Mouse (Mus musculus) liver, postnatal 0 days (tissue): ENCODE results near the gene Wfdc12. TPM values are rescaled to one million over a fixed set of nuclear protein-coding genes. Genes with fewer than 3 reads are reported as not detected.

Source experiments
- ATAC-seq: fragments of 200-750 bp; cut with Nextera tagmentation; 2 replicates; pipeline ENCODE4 v1.8.0; 2017; ENCODE audit warnings: mild to moderate bottlenecking, moderate library complexity
- DNase-seq: peaks from one replicate; pipeline ENCODE4 v3.0.0-alpha.2; 2016
- H3K27ac ChIP-seq: fragments of 300-500 bp; sonication (generic); 2 replicates; pipeline ENCODE4 v1.5.1; 2014; ENCODE audit warnings: antibody characterized with exemption, moderate library complexity, mild to moderate bottlenecking, low read depth
- H3K27me3 ChIP-seq: fragments of 300-500 bp; sonication (generic); 2 replicates; pipeline ENCODE4 v1.6.1; 2014; ENCODE audit warnings: low read length, control low read depth, mixed read lengths; ENCODE audit not compliant: insufficient read depth
- H3K36me3 ChIP-seq: fragments of 300-500 bp; sonication (generic); replicated peaks from 2 replicates; pipeline ENCODE4 v1.6.1; 2014; ENCODE audit warnings: mild to moderate bottlenecking, control low read depth, low read length, moderate library complexity, mixed read lengths; ENCODE audit not compliant: insufficient read depth
- H3K4me1 ChIP-seq: fragments of 300-500 bp; sonication (generic); 2 replicates; pipeline ENCODE4 v1.6.1; 2014; ENCODE audit warnings: antibody characterized with exemption, mild to moderate bottlenecking, control low read depth; ENCODE audit not compliant: insufficient read depth
- H3K4me2 ChIP-seq: fragments of 300-500 bp; sonication (generic); 2 replicates; pipeline ENCODE4 v1.6.1; 2014; ENCODE audit warnings: low read depth, mild to moderate bottlenecking, low read length, moderate library complexity, mixed read lengths
- H3K4me3 ChIP-seq: fragments of 300-500 bp; sonication (generic); 2 replicates; pipeline ENCODE4 v1.5.1; 2014; ENCODE audit warnings: low read depth, low read length
- H3K9ac ChIP-seq: fragments of 300-500 bp; sonication (generic); replicated peaks from 2 replicates; pipeline ENCODE4 v1.6.1; 2014; ENCODE audit warnings: mild to moderate bottlenecking, moderate library complexity
- H3K9me3 ChIP-seq: fragments of 300-500 bp; sonication (generic); 2 replicates; pipeline ENCODE4 v1.6.1; 2016; ENCODE audit warnings: mild to moderate bottlenecking, control low read depth, low read length, mixed read lengths
- CTCF ChIP-seq: sonication (generic); IDR thresholded peaks from 2 replicates; pipeline ENCODE4 v1.5.1; 2016; ENCODE audit warnings: antibody characterized with exemption, low read depth
- EP300 ChIP-seq: IDR thresholded peaks from 2 replicates; pipeline ENCODE4 v1.6.1; 2016; ENCODE audit warnings: antibody characterized with exemption, low read depth, mild to moderate bottlenecking
- WGBS: fragments of 180-500 bp; shearing (Covaris S2); extraction: QIAGEN DNeasy Blood & Tissue Kit; methylation state at CpG from one replicate; pipeline ENCODE4 v1.1.7; 2014; ENCODE audit not compliant: insufficient replicate concordance; 5-methylcytosine and 5-hydroxymethylcytosine counted together
- polyA plus RNA-seq: library from polyadenylated mRNA; unstranded; fragments of >200 nt; fragmentation: Nextera tagmentation; extraction: Ambion mirVana; gene quantifications from 2 replicates; pipeline ENCODE4 v1.2.1, GENCODE M21; 2015

The Wfdc12 gene
- polyA plus RNA-seq, 1 experiment from 2014 or later: 0.14 TPM

- no peak for DNase-seq
- no peak for ATAC-seq
- Histone ChIP-seq H3K27me3 (no peaks in the 10 kb centered on the region), H3K27ac (no peak overlapping the region), H3K9me3 (no peaks in the 10 kb centered on the region), H3K9ac (no peak overlapping the region), H3K4me1 (no peaks in the 10 kb centered on the region), H3K36me3 (peaks cover 16% of the 10 kb centered on the region), H3K4me2 (no peak overlapping the region), H3K4me3 (no peak overlapping the region)
- TF ChIP-seq CTCF: no peak
- TF ChIP-seq EP300: no peak
- WGBS: 90% methylated on average over 12 of the region's 12 CpGs
These were observed 43.9 kb downstream of the Wfdc12 start for GRCm38 (mm10) chr2:164146556-164146955.

- no peak for DNase-seq
- Histone ChIP-seq H3K9ac (no peak overlapping the region), H3K4me1 (no peaks in the 10 kb centered on the region), H3K27me3 (no peaks in the 10 kb centered on the region), H3K36me3 (peaks cover 18% of the 10 kb centered on the region), H3K27ac (no peak overlapping the region), H3K9me3 (no peaks in the 10 kb centered on the region), H3K4me3 (no peak overlapping the region), H3K4me2 (no peak overlapping the region)
- TF ChIP-seq CTCF (no peak), EP300 (no peak)
- no peak for ATAC-seq
- WGBS: 89% methylated on average over 10 of the region's 10 CpGs
These were observed 45.9 kb downstream of the Wfdc12 start for GRCm38 (mm10) chr2:164144541-164144940.

GRCm38 (mm10) chr2:164144025-164144424, 46.4 kb downstream of the Wfdc12 start:
- Histone ChIP-seq H3K9ac (no peak overlapping the region), H3K36me3 (peaks cover 14% of the 10 kb centered on the region), H3K27me3 (no peaks in the 10 kb centered on the region), H3K4me2 (no peak overlapping the region), H3K9me3 (no peaks in the 10 kb centered on the region), H3K4me3 (no peak overlapping the region), H3K27ac (no peak overlapping the region), H3K4me1 (no peaks in the 10 kb centered on the region)
- TF ChIP-seq EP300 (no peak), CTCF (no peak)
- DNase-seq: no peak
- 68% methylated on average over 6 of the region's 6 CpGs for WGBS
- ATAC-seq: no peak

GRCm38 (mm10) chr2:164142021-164142420, 48.4 kb downstream of the Wfdc12 start:
- Histone ChIP-seq H3K4me3 (no peak overlapping the region), H3K36me3 (peaks cover 18% of the 10 kb centered on the region), H3K27ac (no peak overlapping the region), H3K4me1 (no peaks in the 10 kb centered on the region), H3K4me2 (no peak overlapping the region), H3K27me3 (no peaks in the 10 kb centered on the region), H3K9ac (no peak overlapping the region), H3K9me3 (no peaks in the 10 kb centered on the region)
- DNase-seq (no peak), ATAC-seq (no peak)
- TF ChIP-seq EP300 (no peak), CTCF (no peak)
- 73% methylated on average over 10 of the region's 10 CpGs for WGBS

Other genes starting within 250 kb of the Wfdc12 start
- 81.1 and 85.8 TPM in 2 replicates for gene Ywhab, start 195.6 kb downstream of the Wfdc12 start, polyA plus RNA-seq
- gene Pabpc1l, start 165.2 kb downstream of the Wfdc12 start, polyA plus RNA-seq: 0.46 and 0.63 TPM in 2 replicates
- gene Stk4, start 120.3 kb downstream of the Wfdc12 start, polyA plus RNA-seq: 9.8 and 10.8 TPM in 2 replicates
- gene Tomm34, start 119.4 kb downstream of the Wfdc12 start, polyA plus RNA-seq: 11.6 and 13.3 TPM in 2 replicates
- not detected in 2 replicates for gene Kcns1, start 19.5 kb downstream of the Wfdc12 start, polyA plus RNA-seq
- gene Wfdc5, start 7.9 kb downstream of the Wfdc12 start, polyA plus RNA-seq: not detected in 2 replicates
- not detected in 2 replicates for gene Wfdc15a, start 9.5 kb upstream of the Wfdc12 start, polyA plus RNA-seq
- gene Wfdc15b, start 31.1 kb upstream of the Wfdc12 start, polyA plus RNA-seq: 0.27 and 0.64 TPM in 2 replicates
- not detected in 2 replicates for gene Svs2, start 47.9 kb upstream of the Wfdc12 start, polyA plus RNA-seq
- not detected in 2 replicates for gene Svs3b, start 66.0 kb upstream of the Wfdc12 start, polyA plus RNA-seq
- not detected in 2 replicates for gene Svs4, start 87.9 kb upstream of the Wfdc12 start, polyA plus RNA-seq
- gene Svs3a, start 98.7 kb upstream of the Wfdc12 start, polyA plus RNA-seq: not detected in 2 replicates
- not detected in 2 replicates for gene Svs6, start 126.1 kb upstream of the Wfdc12 start, polyA plus RNA-seq
- not detected in 2 replicates for gene Svs5, start 142.1 kb upstream of the Wfdc12 start, polyA plus RNA-seq
- gene Slpi, start 198.5 kb upstream of the Wfdc12 start, polyA plus RNA-seq: 59.4 and 63.6 TPM in 2 replicates
- not detected in 2 replicates for gene Rbpjl, start 212.5 kb upstream of the Wfdc12 start, polyA plus RNA-seq
- gene Matn4, start 214.6 kb upstream of the Wfdc12 start, polyA plus RNA-seq: 0.18 and 0.25 TPM in 2 replicates